Mouse (Mus musculus) erythroblast, embryonic 14.5 days (primary cell): ENCODE data around the gene Shank2.

ENCODE experiments used
- GATA1 ChIP-seq: IDR thresholded peaks from 2 replicates; pipeline ENCODE4 v1.6.1; 2012; ENCODE audit warnings: low read length, inconsistent platforms, mixed read lengths
- TAL1 ChIP-seq: IDR thresholded peaks from 3 replicates; pipeline ENCODE4 v1.6.1; 2012; ENCODE audit warnings: low read length, inconsistent platforms, mixed read lengths

- TF ChIP-seq TAL1 (no peak), GATA1 (no peak)
These were observed 187.7 kb downstream of the Shank2 start for GRCm38 (mm10) chr7:144189446-144189845.
